Mouse (Mus musculus) spleen, adult 2 months (tissue): ENCODE data around the gene Rpf2. TPM values are rescaled to one million over a fixed set of nuclear protein-coding genes. Genes with fewer than 3 reads are reported as not detected.
A peak's percentile ranks its signal among the peaks of the same experiment; 100 is the strongest.

Source experiments
- DNase-seq, 2 experiments: peaks; one replicate each; pipeline versions ENCODE4 v3.0.0 to v3.0.0-alpha.2; 2012 to 2021; ENCODE audit warnings: low spot score in 2 of 2, low read depth in 1 of 2
- H3K27ac ChIP-seq: fragments of 200-500 bp; 2 replicates; pipeline ENCODE4 v1.5.1; 2012; ENCODE audit warnings: low read length, inconsistent platforms; ENCODE audit not compliant: insufficient read depth
- H3K27me3 ChIP-seq: fragments of 200-500 bp; 2 replicates; pipeline ENCODE4 v1.6.1; 2012; ENCODE audit warnings: mild to moderate bottlenecking, moderate library complexity, low read length, inconsistent platforms; ENCODE audit not compliant: control insufficient read depth, insufficient read depth
- H3K36me3 ChIP-seq: fragments of 200-500 bp; 2 replicates; pipeline ENCODE4 v1.6.1; 2012; ENCODE audit warnings: mild to moderate bottlenecking, low read length, inconsistent platforms; ENCODE audit not compliant: control insufficient read depth, insufficient read depth
- H3K4me1 ChIP-seq: fragments of 200-500 bp; 2 replicates; pipeline ENCODE4 v1.6.1; 2011; ENCODE audit warnings: inconsistent platforms; ENCODE audit not compliant: control insufficient read depth, insufficient read depth, insufficient read length
- H3K4me3 ChIP-seq: fragments of 200-500 bp; 2 replicates; pipeline ENCODE4 v1.5.1; 2011; ENCODE audit warnings: mild to moderate bottlenecking, inconsistent platforms; ENCODE audit not compliant: insufficient read depth, insufficient read length; ENCODE audit errors: extremely low read depth
- CTCF ChIP-seq: fragments of 200-500 bp; IDR thresholded peaks from 2 replicates; pipeline ENCODE4 v1.5.1; 2011; ENCODE audit warnings: mild to moderate bottlenecking, inconsistent platforms; ENCODE audit not compliant: insufficient read depth, insufficient read length, insufficient replicate concordance; ENCODE audit errors: extremely low read depth
- POLR2A ChIP-seq: fragments of 200-500 bp; IDR thresholded peaks from 2 replicates; pipeline ENCODE4 v1.6.1; 2011; ENCODE audit warnings: low read depth, low read length, inconsistent platforms
- WGBS: fragments of 180-500 bp; shearing (Covaris S2); methylation state at CpG from one replicate; pipeline ENCODE4 v1.1.7; 2018; 5-methylcytosine and 5-hydroxymethylcytosine counted together
- polyA plus RNA-seq: library from polyadenylated mRNA; depleted of rRNA; stranded (reverse); fragments of >200 nt; gene quantifications from 2 replicates; pipeline ENCODE4 v1.2.3, GENCODE M21; 2012; rRNA removed

Rpf2 gene
- polyA plus RNA-seq, 1 experiment, result 1.0 TPM

GRCm38 (mm10) chr10:40190871-40191270 lies 56.0 kb downstream of the Rpf2 start:
- Histone ChIP-seq H3K27me3 (peaks cover 5% of the 10 kb centered on the region), H3K4me1 (no peaks in the 10 kb centered on the region; the same call in 1 of the 2 replicates), H3K4me3 (peak overlapping the region; percentile 31), H3K27ac (no peak overlapping the region), H3K36me3 (no peaks in the 10 kb centered on the region)
- 33% methylated on average over 8 of the region's 8 CpGs for WGBS
- peak in 1 of 2 experiments; percentile 17 for DNase-seq
- TF ChIP-seq POLR2A (no peak), CTCF (peak; percentile 13; the same call in 1 of the 2 replicates)

GRCm38 (mm10) chr10:40189689-40190088 lies 57.1 kb downstream of the Rpf2 start:
- no peak for DNase-seq
- TF ChIP-seq CTCF, result no peak
- TF ChIP-seq POLR2A, result no peak
- 36% methylated on average over 2 of the region's 2 CpGs for WGBS
- Histone ChIP-seq H3K27ac (no peak overlapping the region), H3K4me3 (no peak overlapping the region), H3K36me3 (no peaks in the 10 kb centered on the region), H3K4me1 (no peaks in the 10 kb centered on the region; the same call in 1 of the 2 replicates), H3K27me3 (peaks cover 5% of the 10 kb centered on the region)

- DNase-seq, result no peak
- peaks cover 5% of the 10 kb centered on the region for H3K27me3 ChIP-seq
- H3K36me3 ChIP-seq, result no peaks in the 10 kb centered on the region
- no peak overlapping the region for H3K27ac ChIP-seq
- no peaks in the 10 kb centered on the region; the same call in 1 of the 2 replicates for H3K4me1 ChIP-seq
- TF ChIP-seq CTCF (no peak), POLR2A (no peak)
- 89% methylated on average over 3 of the region's 3 CpGs for WGBS
- H3K4me3 ChIP-seq, result no peak overlapping the region
These were observed 58.0 kb downstream of the Rpf2 start for GRCm38 (mm10) chr10:40188831-40189230.

- DNase-seq, result no peak
- Histone ChIP-seq H3K4me3 (no peak overlapping the region), H3K36me3 (no peaks in the 10 kb centered on the region), H3K27me3 (no peaks in the 10 kb centered on the region), H3K4me1 (no peaks in the 10 kb centered on the region), H3K27ac (no peak overlapping the region)
- TF ChIP-seq CTCF (no peak), POLR2A (no peak)
These were observed 60.9 kb downstream of the Rpf2 start for GRCm38 (mm10) chr10:40185956-40186355.

GRCm38 (mm10) chr10:40180011-40180410 lies 66.8 kb downstream of the Rpf2 start:
- no peaks in the 10 kb centered on the region for H3K36me3 ChIP-seq
- H3K27me3 ChIP-seq, result no peaks in the 10 kb centered on the region
- no peak overlapping the region for H3K4me3 ChIP-seq
- H3K4me1 ChIP-seq, result no peaks in the 10 kb centered on the region
- no peak overlapping the region for H3K27ac ChIP-seq
- TF ChIP-seq POLR2A (no peak), CTCF (no peak)
- DNase-seq, result no peak
- 66% methylated on average over 2 of the region's 2 CpGs for WGBS

GRCm38 (mm10) chr10:40179142-40179541 lies 67.7 kb downstream of the Rpf2 start:
- no peaks in the 10 kb centered on the region for H3K27me3 ChIP-seq
- no peak overlapping the region for H3K4me3 ChIP-seq
- DNase-seq, result no peak
- H3K27ac ChIP-seq, result no peak overlapping the region
- no peaks in the 10 kb centered on the region for H3K4me1 ChIP-seq
- 82% methylated on average over 5 of the region's 5 CpGs for WGBS
- TF ChIP-seq CTCF (no peak), POLR2A (no peak)
- H3K36me3 ChIP-seq, result no peaks in the 10 kb centered on the region

GRCm38 (mm10) chr10:40177323-40177962 lies 69.4 kb downstream of the Rpf2 start:
- DNase-seq, result no peak
- TF ChIP-seq CTCF (no peak), POLR2A (no peak)
- H3K4me1 ChIP-seq, result no peaks in the 10 kb centered on the region
- WGBS, result 47% methylated on average over 6 of the region's 6 CpGs
- H3K27me3 ChIP-seq, result no peaks in the 10 kb centered on the region
- H3K36me3 ChIP-seq, result no peaks in the 10 kb centered on the region
- H3K27ac ChIP-seq, result no peak overlapping the region
- H3K4me3 ChIP-seq, result no peak overlapping the region

Other genes starting within 250 kb of the Rpf2 start
- gene Mfsd4b1, start 221.8 kb downstream of the Rpf2 start, polyA plus RNA-seq, result 0.07 TPM in 1 of 2 replicates, not detected in the other
- gene Slc16a10, start 104.8 kb downstream of the Rpf2 start, polyA plus RNA-seq, result 27.8 and 36.9 TPM in 2 replicates
- gene Gtf3c6, start 11.1 kb upstream of the Rpf2 start, polyA plus RNA-seq, result 2.9 and 3.4 TPM in 2 replicates
- gene Amd1, start 55.1 kb upstream of the Rpf2 start, polyA plus RNA-seq, result 4.1 and 5.3 TPM in 2 replicates
- gene Cdk19, start 92.5 kb upstream of the Rpf2 start, polyA plus RNA-seq, result 10.7 and 12.6 TPM in 2 replicates